Mouse (Mus musculus): ENCODE data around the gene Smu1. TPM values are rescaled to one million over a fixed set of nuclear protein-coding genes. Genes with fewer than 3 reads are reported as not detected.

The Smu1 gene
- total RNA-seq (2022) = 10 to 100 TPM; 29.4 to 31.0 (median 30.4) TPM

DNA sequence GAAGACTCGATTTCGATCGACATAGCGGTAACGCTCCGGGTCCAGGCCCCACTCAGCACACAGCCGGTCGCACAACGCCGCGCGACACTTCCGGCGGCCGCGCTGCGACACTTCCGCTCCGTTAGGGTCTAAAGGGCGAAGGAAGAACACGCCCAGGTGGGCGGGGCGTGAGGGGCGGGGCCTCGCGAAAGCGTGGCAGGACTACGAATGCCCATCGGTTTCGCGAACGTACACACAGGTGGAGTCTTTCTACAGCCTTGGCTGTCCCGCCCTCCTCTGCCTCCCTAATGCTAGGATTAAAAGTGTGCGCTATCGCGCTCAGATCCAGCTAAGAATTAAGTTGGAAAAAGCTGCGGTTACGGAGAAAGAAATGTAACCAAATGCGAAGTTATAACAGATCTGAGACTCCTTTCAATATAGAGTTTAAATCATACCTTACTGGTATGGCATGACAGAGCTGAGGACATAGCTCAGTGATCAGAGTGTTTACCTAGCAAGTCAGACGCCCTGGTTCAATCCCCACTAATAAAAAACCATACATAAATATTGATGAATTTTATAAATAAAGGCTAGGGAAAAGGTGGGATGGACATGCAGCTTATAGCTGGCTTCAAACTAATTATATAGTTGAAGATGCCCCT lies at the start of gene Smu1:
Gene Smu1 (minus strand): TSS at position 144 of the 641 bp plus-strand sequence.
- DNase-seq (ENCODE audit: low spot score) = peak; percentile 93

DNA sequence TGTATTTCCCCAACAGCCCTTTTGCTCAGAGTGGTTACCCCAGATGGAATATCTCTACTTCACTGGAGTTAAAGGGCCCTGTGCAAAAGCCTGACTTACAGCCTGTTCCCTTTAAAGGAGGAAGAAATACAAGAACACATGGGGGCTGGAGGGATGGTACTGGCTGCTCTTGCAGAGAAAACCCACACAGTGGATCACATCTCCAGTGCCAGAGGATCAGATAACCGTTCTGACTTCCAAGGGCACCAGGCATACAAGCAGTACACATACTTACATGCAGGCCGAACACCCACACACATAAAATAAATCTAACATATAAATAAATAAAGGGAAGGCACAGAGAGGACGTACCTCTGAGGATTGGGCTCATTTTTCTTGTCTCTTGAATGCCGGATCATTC lies 49.7 kb upstream of the Smu1 start:
- no peak for DNase-seq (ENCODE audit: low spot score)

DNA sequence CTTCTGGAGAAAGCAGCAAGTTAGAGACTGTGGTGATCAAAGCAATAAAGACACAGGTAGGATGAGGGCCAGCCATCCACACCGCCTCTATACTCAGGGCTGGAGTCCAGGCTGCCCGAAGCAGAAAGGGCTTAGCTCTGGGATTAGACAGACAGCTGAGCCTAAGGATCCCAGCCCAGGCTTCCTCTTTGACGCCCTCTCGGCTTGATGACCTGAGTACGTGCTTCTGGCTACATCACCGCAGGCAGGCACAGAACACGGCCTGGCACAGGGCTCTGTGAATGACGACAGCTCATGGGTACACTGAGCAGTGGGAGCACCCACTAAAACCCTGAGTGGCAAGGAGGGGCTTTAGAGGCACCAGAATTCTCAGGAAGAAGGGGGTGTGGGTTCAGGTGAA lies 47.7 kb upstream of the Smu1 start:
- no peak for DNase-seq (ENCODE audit: low spot score)

DNA sequence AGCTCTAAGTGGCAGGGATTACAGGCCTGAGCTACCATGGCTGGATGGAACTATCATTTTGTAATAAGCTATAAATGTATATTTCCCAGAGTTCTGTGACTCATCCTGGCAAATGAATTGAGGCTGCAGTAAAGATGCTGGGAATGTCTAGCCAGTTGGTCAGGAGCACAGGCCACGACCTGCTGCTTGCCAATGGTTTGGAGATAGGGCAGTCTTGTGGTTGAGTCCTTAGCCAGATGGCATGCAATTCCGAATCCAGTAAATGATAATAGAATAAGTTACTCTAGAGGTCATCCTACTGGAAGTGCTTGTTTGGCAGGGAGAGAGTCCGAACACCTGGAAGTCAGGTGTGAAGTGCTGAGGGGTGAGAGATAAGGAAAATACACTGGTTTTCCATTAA lies 45.1 kb upstream of the Smu1 start:
- DNase-seq (ENCODE audit: low spot score) = no peak

DNA sequence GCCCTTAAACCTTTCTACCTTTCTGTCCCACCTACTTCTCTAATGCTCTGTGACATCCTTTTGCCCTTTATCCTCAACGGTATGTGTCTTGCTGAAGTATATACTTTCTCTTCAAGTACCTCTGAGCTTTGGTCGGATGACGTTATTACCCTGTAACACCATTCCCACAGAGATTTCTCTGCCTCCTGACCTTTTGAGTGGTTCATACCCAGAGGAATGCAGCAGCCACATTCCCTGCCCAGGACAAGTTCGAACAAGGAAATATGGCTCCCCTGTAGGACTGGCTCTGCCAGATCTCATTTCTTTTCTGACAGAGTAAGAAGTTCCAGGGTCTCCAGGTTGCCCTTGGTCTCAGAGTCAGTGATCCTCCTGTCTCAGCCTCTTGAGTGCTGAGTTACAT lies 44.2 kb upstream of the Smu1 start:
- DNase-seq (ENCODE audit: low spot score) = no peak

DNA sequence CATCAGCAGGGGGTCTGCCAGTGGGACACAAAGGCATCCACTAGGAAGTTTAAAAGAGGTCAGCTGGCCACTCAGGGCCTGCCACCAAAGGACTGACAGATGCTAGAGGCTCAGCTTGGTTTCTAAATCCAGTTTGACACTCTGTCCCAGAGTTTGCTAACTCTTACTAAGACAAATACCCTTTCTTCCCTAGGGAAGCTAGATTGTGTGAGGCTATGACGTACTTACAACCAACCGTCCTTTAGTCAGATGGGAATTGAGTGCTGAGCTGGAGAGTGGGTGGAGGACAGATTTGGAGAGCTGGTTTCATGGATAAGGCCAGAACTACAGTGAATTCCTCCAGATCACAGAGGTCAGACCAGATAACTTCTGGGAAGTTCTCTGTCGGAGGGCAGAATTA lies 43.1 kb upstream of the Smu1 start:
- DNase-seq (ENCODE audit: low spot score) = no peak

DNA sequence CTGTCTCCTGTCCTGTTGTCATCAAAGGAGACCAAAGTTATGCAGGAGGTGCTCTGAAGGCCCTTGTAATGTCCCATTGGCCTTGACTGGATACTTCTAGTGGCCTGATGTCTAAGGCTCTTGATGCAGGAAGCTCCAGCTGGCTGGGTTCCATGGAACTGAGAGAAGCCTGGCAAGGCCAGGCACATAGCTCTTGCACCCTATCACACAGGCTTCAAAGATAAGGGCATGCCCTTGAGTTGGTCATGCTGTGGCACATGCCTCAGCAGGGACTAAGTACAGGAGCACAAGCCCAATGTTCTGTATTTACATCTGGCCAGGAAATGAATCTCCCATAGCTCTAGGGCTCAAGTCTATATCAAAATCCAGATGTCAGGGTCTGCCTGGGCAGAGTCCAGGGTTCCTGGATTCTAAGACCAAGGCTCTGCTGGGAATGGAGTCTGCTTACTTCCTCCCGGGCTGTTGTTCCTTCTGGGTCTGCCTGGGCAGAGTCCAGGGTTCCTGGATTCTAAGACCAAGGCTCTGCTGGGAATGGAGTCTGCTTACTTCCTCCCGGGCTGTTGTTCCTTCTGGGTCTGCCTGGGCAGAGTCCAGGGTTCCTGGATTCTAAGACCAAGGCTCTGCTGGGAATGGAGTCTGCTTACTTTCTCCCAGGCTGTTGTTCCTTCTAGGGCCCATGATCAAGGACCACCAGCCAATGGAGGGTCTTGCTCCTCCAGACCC lies 41.3 kb upstream of the Smu1 start:
- peak; percentile 81 for DNase-seq (ENCODE audit: low spot score)

DNA sequence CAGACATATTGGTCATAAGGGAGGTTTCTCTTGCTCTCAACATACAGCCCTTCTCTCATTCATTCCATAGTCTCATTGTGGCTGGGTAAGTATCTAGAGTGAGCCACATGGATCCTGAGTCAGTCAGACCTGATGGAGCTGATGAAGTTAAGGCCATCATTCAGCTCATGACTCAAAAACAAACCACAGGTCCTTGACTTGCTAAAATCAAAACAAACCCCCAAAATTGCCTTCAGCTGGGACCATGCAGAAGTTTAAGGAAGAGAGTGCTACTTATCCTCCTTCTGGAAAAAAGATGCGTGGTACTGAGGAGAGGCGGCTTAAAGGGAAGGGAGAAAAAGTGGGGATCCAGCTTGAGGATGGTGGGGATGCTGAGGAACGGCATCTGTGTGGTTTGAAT lies 38.0 kb upstream of the Smu1 start:
- DNase-seq (ENCODE audit: low spot score) = no peak

DNA sequence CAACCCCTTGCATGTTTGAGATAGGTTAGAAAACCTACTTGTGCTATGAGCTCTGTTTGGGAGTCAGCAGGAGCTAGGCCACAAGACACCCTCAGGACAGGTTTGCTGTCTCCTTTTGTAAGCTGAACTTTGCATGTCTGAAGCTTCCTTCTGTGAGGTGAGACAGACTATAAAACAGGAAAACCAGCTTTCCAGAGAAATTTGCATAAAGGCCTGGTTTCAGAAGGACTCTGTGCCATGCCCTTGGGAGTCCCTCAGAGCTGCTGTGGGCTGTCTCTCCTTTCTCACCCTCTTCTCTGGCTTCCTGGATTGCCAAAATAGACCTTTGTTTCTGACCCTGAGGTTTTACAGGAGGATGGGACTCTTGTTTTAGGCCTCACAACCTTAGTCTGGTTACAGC lies 36.6 kb upstream of the Smu1 start:
- no peak for DNase-seq (ENCODE audit: low spot score)

DNA sequence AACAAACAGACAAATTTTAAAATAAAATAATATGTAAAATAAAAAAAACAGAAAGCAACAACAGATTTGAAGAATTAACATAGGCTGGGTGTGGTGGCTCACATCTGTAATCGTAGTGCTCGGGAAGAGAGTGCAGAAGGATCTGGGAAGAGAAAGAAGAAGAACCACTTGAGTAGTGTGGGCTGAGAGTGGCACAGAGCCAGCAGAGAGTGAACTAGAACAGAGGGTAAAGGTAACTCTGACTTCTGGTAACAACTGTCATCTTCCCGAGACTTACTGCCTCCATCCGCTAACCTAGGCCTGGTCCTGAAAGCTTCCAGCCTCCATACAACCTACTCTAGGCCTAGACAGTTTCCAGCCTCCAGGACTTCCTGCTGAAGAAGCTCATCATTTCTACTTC lies 33.5 kb upstream of the Smu1 start:
- DNase-seq (ENCODE audit: low spot score) = no peak

DNA sequence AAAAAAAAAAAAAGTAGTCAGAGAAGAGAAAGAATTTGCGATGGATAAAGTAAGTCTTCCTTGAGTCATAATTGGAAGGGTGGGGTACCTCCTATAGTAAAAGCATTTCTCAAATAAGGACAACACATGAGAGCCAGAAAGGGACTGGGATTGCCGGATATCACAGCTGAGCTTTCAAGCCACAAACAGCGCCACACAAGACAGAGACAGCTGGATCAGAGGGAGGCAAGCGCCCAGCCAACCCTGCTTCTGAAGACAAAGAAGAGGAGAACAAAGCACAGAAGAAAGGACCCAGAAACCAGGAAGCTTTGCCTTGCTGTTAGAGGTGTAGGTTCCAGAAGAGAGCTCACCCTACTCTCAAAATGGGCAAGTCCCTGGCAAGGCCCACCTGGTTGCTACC lies 28.9 kb upstream of the Smu1 start:
- DNase-seq (ENCODE audit: low spot score) = no peak

DNA sequence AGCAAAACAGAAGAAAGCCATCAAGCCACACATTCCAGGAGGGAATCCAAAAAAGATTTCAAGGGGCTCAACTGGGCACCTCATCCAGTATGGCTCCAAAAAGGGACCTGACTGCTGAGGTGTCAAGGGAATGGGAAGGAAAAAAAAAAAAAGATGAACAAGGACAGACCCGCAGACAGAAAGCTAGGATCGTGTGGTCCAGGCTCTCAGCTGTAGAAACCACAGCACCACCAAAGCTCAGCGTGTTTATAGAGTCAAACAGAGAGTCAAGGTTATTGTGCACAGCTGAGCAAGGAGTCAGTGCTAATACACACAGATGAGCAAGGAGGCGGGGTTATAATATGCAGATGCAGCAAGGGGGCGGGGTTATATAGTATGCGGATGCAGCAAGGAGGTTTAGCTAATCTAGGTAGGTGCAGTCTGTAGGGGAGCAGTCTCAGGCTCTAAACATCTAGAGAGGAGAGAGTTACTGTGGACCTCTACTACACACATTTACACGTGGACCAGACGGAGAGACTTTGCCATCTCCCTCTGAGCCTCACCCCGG lies 28.0 kb upstream of the Smu1 start:
- no peak for DNase-seq (ENCODE audit: low spot score)

DNA sequence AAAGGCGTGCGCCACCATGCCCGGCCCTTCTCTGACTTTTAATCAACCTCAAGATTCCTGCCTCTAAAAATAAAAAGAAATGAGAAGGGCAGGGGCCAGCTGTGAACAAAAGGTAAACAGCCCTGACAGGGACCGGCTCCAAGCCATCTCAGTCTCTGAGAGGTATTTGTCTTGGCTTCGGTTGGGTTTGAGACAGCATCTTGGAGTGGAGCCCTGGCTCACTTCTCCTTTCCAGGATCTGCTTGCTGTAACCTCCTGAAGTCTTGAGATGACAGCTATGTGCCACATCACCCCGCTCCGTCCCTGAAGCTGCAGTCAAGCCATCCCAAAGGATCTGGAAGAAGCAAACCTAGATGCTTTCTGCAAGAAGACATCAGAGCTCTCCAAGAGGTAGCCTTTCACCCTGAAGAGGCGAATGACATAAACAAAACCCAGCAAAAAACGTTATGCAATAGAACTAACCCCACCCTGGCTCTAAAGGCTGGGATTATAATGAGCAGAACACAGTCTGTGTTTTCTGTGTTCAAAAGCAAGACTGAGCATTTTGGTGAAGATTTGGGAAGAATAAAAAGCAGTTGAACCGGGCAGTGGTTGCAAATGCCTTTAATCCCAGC lies 26.9 kb upstream of the Smu1 start:
- DNase-seq (ENCODE audit: low spot score) = peak; percentile 68

DNA sequence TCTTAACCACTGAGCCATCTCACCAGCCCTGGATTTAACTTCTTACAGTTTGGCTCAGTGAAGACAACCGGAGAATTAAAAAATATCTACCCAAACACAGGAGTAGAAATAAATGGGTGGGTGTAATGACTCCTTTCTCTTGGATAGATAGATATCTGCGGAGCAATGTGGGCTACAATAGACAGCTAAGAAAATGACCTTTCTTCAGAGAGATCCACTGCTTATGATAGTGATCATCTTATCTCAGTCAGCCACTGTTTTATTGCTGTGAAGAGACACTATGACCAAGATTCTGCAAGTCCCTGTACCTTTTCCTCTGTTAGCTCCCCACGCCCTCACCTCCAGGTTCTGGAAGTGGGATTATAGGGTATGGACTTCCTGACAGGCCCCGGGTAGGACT lies 25.3 kb upstream of the Smu1 start:
- no peak for DNase-seq (ENCODE audit: low spot score)

DNA sequence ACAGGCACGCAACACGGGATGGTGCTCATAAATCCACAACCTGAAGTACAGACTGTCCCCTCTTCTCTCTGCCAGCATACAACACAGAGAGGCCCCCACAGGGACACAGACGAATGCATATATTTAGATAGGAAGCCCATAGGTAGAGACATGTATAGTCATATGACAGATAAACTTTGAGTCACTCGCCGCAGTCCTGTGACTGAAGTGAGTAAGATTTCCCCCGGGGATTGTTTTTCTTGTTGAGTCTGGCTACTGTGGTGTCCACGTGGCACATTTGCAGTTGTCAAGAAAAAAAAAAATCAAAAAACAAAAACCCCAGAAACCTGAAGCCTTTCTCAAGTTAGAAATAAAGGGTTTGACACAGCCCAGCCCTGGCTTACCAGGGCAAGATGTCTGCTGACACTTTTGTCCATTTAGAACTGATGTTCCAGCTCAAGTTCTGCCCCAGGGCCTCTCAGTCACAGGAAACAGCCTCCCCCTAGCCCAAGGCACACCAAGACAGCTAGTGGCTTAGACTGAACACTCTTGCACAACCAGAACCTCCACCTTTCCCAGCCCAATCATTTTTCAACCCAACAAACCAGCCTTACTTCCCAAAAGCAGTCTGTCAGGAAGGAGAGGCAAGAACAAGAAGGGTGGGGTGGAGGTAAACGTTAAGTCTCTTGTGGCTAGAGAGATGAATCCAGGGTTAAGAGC lies 24.2 kb upstream of the Smu1 start:
- DNase-seq (ENCODE audit: low spot score) = no peak

DNA sequence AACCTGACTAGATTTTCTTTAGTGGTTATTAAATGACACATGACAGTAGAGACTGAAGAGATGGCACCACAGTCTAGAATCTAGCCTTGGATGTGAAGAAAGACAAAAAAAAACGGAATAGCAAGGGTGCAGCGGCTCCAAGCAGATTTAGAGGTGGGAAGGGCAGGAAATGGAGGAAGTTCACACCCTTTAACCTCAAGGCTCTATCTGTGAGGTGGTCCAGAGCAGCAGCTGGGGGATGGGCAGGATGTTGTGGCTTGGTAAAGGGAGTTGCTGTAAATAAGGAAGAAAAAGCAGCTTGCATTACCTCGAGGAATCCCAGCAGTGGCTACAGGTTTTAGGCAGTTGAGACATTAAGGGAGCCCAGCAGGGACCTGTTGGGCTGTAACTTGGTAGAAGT lies 23.4 kb upstream of the Smu1 start:
- DNase-seq (ENCODE audit: low spot score) = no peak

DNA sequence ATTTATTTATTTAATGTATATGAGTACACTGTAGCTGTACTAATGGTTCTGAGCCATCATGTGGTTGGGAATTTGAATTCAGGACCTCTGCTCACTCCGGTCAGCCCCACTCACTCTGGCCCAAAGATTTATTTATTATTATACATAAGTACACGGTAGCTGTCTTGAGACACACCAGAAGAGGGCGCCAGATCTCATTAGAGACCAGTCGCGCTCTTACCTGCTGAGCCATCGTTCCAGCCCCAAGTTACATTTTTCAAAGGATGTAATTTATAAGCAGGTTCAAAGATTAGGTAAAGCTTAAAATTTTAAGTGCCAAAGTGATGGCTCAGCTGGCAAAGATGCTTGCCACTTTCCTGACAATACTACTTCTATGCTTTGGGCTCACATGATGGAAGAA lies 20.9 kb upstream of the Smu1 start:
- DNase-seq (ENCODE audit: low spot score) = no peak

DNA sequence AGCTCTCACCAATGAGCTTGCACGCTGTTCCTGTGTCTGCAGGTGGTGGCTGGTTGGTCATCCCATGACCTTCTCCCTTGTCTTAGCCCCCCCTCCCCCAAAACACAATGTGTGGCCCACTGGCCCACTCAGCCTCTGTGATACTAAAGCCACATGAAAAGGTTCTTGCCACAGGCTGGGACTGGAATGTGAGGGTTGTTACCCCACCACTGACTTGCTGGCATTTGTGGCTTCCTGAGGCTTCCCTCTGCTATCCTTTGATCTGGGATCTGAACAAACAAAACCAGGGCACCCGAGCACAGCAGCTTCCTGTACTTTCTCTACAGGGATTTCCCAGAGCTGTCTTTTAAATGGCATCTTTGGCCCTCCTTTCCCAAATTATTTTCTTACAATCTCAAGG lies 19.4 kb upstream of the Smu1 start:
- DNase-seq (ENCODE audit: low spot score) = no peak

DNA sequence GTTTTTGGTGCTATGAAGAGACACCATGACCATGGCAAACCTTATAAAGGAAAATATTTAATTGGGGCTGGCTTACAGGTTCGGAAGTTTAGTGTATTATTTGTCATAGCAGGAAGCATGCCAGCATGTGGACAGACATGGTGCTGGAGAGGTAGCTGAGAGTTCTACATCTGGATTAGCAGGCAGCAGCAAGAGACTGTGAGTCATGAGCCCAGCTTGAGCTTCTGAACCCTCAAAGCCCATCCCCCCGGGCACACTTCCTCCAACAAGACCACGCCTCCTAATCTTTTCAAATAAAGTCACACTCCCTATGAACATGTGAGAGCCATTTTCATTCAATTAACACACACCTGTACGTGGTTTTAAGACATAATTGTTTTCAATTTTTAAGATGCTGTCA lies 18.7 kb upstream of the Smu1 start:
- no peak for DNase-seq (ENCODE audit: low spot score)

DNA sequence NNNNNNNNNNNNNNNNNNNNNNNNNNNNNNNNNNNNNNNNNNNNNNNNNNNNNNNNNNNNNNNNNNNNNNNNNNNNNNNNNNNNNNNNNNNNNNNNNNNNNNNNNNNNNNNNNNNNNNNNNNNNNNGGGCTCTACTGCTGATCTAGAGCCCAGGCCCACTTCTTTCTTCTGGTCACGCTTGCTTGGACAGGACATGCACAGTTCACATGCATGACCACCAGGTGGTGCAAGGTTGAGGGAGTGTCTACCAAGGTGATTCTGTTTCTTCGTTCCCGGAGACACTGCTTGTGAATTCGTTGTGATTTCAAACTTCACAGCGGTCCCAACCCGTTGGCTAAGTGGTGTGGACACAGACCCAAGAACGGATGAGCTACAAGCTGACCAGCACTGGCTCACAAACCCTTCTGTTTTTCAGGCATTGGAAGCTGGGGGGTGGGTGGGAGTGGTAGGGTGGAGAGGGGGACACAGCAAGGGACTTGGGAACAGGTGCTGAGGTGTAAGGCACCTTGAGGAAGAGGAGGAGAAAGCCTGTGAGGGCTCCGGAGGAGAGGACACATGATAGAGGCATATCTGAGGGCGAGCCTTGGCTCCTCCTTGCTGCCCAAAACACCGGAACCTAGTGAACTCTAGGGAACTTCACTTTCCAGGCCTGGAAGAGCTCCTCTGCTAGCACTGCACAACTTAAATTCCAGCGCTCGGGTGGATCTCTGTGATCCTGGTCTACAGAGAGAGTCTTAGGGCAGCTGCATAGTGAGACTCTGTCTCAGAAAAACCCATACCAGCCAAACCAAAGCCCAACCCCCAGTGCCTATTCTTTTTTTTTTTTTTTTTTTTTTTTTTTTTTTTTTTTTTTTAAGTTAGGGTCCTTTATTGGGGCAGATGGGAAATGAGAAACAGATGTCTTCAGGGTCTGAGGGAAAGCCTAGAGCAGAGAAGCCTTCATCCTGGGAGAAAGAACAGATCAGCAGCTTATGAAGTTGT lies 16.8 kb upstream of the Smu1 start:
- peak; percentile 69 for DNase-seq (ENCODE audit: low spot score)

DNA sequence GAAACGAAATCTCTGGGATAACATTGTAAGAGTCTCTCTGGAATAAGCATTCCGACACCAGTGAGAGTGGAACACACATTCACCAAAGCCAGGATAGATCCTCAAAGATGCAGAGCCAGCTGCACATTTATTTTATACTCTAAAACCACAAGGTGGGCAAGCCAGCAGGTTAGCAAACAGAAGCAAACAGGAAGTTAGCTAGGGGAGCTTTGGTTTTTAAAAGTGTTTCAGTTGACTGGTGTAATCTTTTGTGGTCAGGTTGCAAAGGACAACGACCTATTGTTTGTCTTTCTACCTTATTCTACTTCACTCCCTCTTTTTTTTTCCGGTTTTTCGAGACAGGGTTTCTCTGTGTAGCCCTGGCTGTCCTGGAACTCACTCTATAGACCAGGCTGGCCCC lies 2.2 kb upstream of the Smu1 start:
- no peak for DNase-seq (ENCODE audit: low spot score)
